Mouse (Mus musculus): Measurements from ENCODE around the gene Prrg4.

- TF ChIP-seq CTCF (IDR thresholded peaks at IDR 0.05) (no peak), EP300 (IDR thresholded peaks at IDR 0.05) (no peak)
Measured at GRCm38 (mm10) chr2:104841736-104842135, 7.9 kb downstream of the Prrg4 start.

Data from lung, postnatal 0 days (tissue).